Mouse (Mus musculus): ENCODE measurements around the gene Tut4. TPM values are rescaled to one million over a fixed set of nuclear protein-coding genes. Genes with fewer than 3 reads are reported as not detected.
A peak's percentile ranks its signal among the peaks of the same experiment; 100 is the strongest.

Tut4 gene
- polyA plus RNA-seq, 1 experiment from 2014 or later = 40.5 TPM

- no peak for DNase-seq (ENCODE audit: low spot score)
- 33% methylated on average over 2 of the region's 2 CpGs for WGBS
- H3K9me3 ChIP-seq (ENCODE audit: low read length) = no peaks in the 10 kb centered on the region
- H3K36me3 ChIP-seq (ENCODE audit: insufficient read depth, low read length) = no peaks in the 10 kb centered on the region
- H3K4me3 ChIP-seq (ENCODE audit: low read depth, low read length) = no peak overlapping the region
- H3K27me3 ChIP-seq (replicated peaks; ENCODE audit: insufficient read depth, low read length) = no peaks in the 10 kb centered on the region
- TF ChIP-seq CTCF (IDR thresholded peaks at IDR 0.05) (no peak), EP300 (IDR thresholded peaks at IDR 0.05) (no peak)
- no peak overlapping the region for H3K9ac ChIP-seq (replicated peaks; ENCODE audit: low read depth)
- H3K27ac ChIP-seq (ENCODE audit: low read length) = no peak overlapping the region
- no peaks in the 10 kb centered on the region for H3K4me1 ChIP-seq (ENCODE audit: insufficient read depth, low read depth, low read length)
- no peak for ATAC-seq
- no peak overlapping the region for H3K4me2 ChIP-seq (replicated peaks; ENCODE audit: low read depth, low read length)
Measured at GRCm38 (mm10) chr4:108431561-108431936, 27.7 kb upstream of the Tut4 start.

GRCm38 (mm10) chr4:108433341-108433740, 25.9 kb upstream of the Tut4 start:
- Histone ChIP-seq H3K27me3 (replicated peaks; ENCODE audit: insufficient read depth, low read length) (no peaks in the 10 kb centered on the region), H3K4me2 (replicated peaks; ENCODE audit: low read depth, low read length) (no peak overlapping the region), H3K4me3 (ENCODE audit: low read depth, low read length) (no peak overlapping the region), H3K4me1 (ENCODE audit: insufficient read depth, low read depth, low read length) (no peaks in the 10 kb centered on the region), H3K9me3 (ENCODE audit: low read length) (no peaks in the 10 kb centered on the region), H3K36me3 (ENCODE audit: insufficient read depth, low read length) (no peaks in the 10 kb centered on the region), H3K9ac (replicated peaks; ENCODE audit: low read depth) (no peak overlapping the region), H3K27ac (ENCODE audit: low read length) (no peak overlapping the region)
- ATAC-seq (no peak), DNase-seq (ENCODE audit: low spot score) (no peak)
- 18% methylated on average over 6 of the region's 6 CpGs for WGBS
- TF ChIP-seq CTCF (IDR thresholded peaks at IDR 0.05) (no peak), EP300 (IDR thresholded peaks at IDR 0.05) (no peak)

- Histone ChIP-seq H3K9ac (replicated peaks; ENCODE audit: low read depth) (no peak overlapping the region), H3K9me3 (ENCODE audit: low read length) (no peaks in the 10 kb centered on the region), H3K27ac (ENCODE audit: low read length) (no peak overlapping the region), H3K4me3 (ENCODE audit: low read depth, low read length) (no peak overlapping the region), H3K27me3 (replicated peaks; ENCODE audit: insufficient read depth, low read length) (no peaks in the 10 kb centered on the region), H3K4me1 (ENCODE audit: insufficient read depth, low read depth, low read length) (no peaks in the 10 kb centered on the region), H3K36me3 (ENCODE audit: insufficient read depth, low read length) (no peaks in the 10 kb centered on the region), H3K4me2 (replicated peaks; ENCODE audit: low read depth, low read length) (no peak overlapping the region)
- ATAC-seq (no peak), DNase-seq (ENCODE audit: low spot score) (no peak)
- TF ChIP-seq EP300 (IDR thresholded peaks at IDR 0.05) (no peak), CTCF (IDR thresholded peaks at IDR 0.05) (no peak)
- 69% methylated on average over 4 of the region's 4 CpGs for WGBS
Measured at GRCm38 (mm10) chr4:108434221-108434620, 25.0 kb upstream of the Tut4 start.

- WGBS = 96% methylated on average over 3 of the region's 3 CpGs
- Histone ChIP-seq H3K4me3 (ENCODE audit: low read depth, low read length) (no peak overlapping the region), H3K27ac (ENCODE audit: low read length) (no peak overlapping the region), H3K36me3 (ENCODE audit: insufficient read depth, low read length) (no peaks in the 10 kb centered on the region), H3K9me3 (ENCODE audit: low read length) (no peaks in the 10 kb centered on the region), H3K4me1 (ENCODE audit: insufficient read depth, low read depth, low read length) (no peaks in the 10 kb centered on the region), H3K27me3 (replicated peaks; ENCODE audit: insufficient read depth, low read length) (no peaks in the 10 kb centered on the region), H3K9ac (replicated peaks; ENCODE audit: low read depth) (no peak overlapping the region), H3K4me2 (replicated peaks; ENCODE audit: low read depth, low read length) (no peak overlapping the region)
- TF ChIP-seq EP300 (IDR thresholded peaks at IDR 0.05) = no peak
- TF ChIP-seq CTCF (IDR thresholded peaks at IDR 0.05) = no peak
- DNase-seq (ENCODE audit: low spot score) (no peak), ATAC-seq (no peak)
Measured at GRCm38 (mm10) chr4:108434781-108435180, 24.4 kb upstream of the Tut4 start.

- Histone ChIP-seq H3K27ac (ENCODE audit: low read length) (no peak overlapping the region), H3K4me1 (ENCODE audit: insufficient read depth, low read depth, low read length) (no peaks in the 10 kb centered on the region), H3K9ac (replicated peaks; ENCODE audit: low read depth) (no peak overlapping the region), H3K9me3 (ENCODE audit: low read length) (no peaks in the 10 kb centered on the region), H3K4me2 (replicated peaks; ENCODE audit: low read depth, low read length) (no peak overlapping the region), H3K36me3 (ENCODE audit: insufficient read depth, low read length) (no peaks in the 10 kb centered on the region), H3K4me3 (ENCODE audit: low read depth, low read length) (no peak overlapping the region), H3K27me3 (replicated peaks; ENCODE audit: insufficient read depth, low read length) (no peaks in the 10 kb centered on the region)
- ATAC-seq (peak; percentile 60), DNase-seq (ENCODE audit: low spot score) (no peak)
- TF ChIP-seq CTCF (IDR thresholded peaks at IDR 0.05) (no peak), EP300 (IDR thresholded peaks at IDR 0.05) (no peak)
- WGBS = 59% methylated on average over 3 of the region's 3 CpGs
Measured at GRCm38 (mm10) chr4:108435646-108436045, 23.6 kb upstream of the Tut4 start.

GRCm38 (mm10) chr4:108436225-108436624, 23.0 kb upstream of the Tut4 start:
- H3K4me1 ChIP-seq (ENCODE audit: insufficient read depth, low read depth, low read length) = no peaks in the 10 kb centered on the region
- TF ChIP-seq EP300 (IDR thresholded peaks at IDR 0.05) = no peak
- no peak for TF ChIP-seq CTCF (IDR thresholded peaks at IDR 0.05)
- H3K4me3 ChIP-seq (ENCODE audit: low read depth, low read length) = no peak overlapping the region
- no peak overlapping the region for H3K9ac ChIP-seq (replicated peaks; ENCODE audit: low read depth)
- no peak overlapping the region for H3K27ac ChIP-seq (ENCODE audit: low read length)
- no peak for DNase-seq (ENCODE audit: low spot score)
- no peaks in the 10 kb centered on the region for H3K27me3 ChIP-seq (replicated peaks; ENCODE audit: insufficient read depth, low read length)
- 71% methylated on average over 1 of the region's 1 CpGs for WGBS
- no peak overlapping the region for H3K4me2 ChIP-seq (replicated peaks; ENCODE audit: low read depth, low read length)
- no peaks in the 10 kb centered on the region for H3K36me3 ChIP-seq (ENCODE audit: insufficient read depth, low read length)
- peak; percentile 40 for ATAC-seq
- no peaks in the 10 kb centered on the region for H3K9me3 ChIP-seq (ENCODE audit: low read length)

All from lung, postnatal 0 days (tissue).